Mouse (Mus musculus) limb, embryonic 15.5 days (tissue): ENCODE results near the gene Tmod2. TPM values are rescaled to one million over a fixed set of nuclear protein-coding genes. Genes with fewer than 3 reads are reported as not detected.
"Not testable (repeated sequence)": the region's sequence is repeated elsewhere in the genome, so short reads cannot be mapped to it uniquely, and the experiment has no call there.

Source experiments
- ATAC-seq: fragments of 200-750 bp; cut with Nextera tagmentation; 2 replicates; pipeline ENCODE4 v1.8.0; 2017; ENCODE audit warnings: low read depth, moderate TSS enrichment; ENCODE audit not compliant: insufficient number of reproducible peaks, low FRiP score, low TSS enrichment
- H3K27ac ChIP-seq: fragments of 300-500 bp; sonication (generic); 2 replicates; pipeline ENCODE4 v1.5.1; 2015; ENCODE audit warnings: moderate library complexity, mild to moderate bottlenecking, inconsistent platforms
- H3K27me3 ChIP-seq: fragments of 300-500 bp; sonication (generic); 2 replicates; pipeline ENCODE4 v1.6.1; 2015; ENCODE audit warnings: inconsistent platforms
- H3K36me3 ChIP-seq: fragments of 300-500 bp; sonication (generic); 2 replicates; pipeline ENCODE4 v1.6.1; 2015; ENCODE audit warnings: inconsistent platforms
- H3K4me1 ChIP-seq: fragments of 300-500 bp; sonication (generic); 2 replicates; pipeline ENCODE4 v1.6.1; 2015; ENCODE audit warnings: inconsistent platforms
- H3K4me2 ChIP-seq: fragments of 300-500 bp; sonication (generic); 2 replicates; pipeline ENCODE4 v1.6.1; 2015; ENCODE audit warnings: mild to moderate bottlenecking, inconsistent platforms
- H3K4me3 ChIP-seq: fragments of 300-500 bp; sonication (generic); 2 replicates; pipeline ENCODE4 v1.5.1; 2015; ENCODE audit warnings: mild to moderate bottlenecking, inconsistent platforms
- H3K9ac ChIP-seq: fragments of 300-500 bp; sonication (generic); 2 replicates; pipeline ENCODE4 v1.6.1; 2015; ENCODE audit warnings: inconsistent platforms
- H3K9me3 ChIP-seq: fragments of 300-500 bp; sonication (generic); 2 replicates; pipeline ENCODE4 v1.6.1; 2016; ENCODE audit warnings: inconsistent platforms
- WGBS: fragments of 180-500 bp; shearing (Covaris S2); methylation state at CpG from one replicate; pipeline ENCODE4 v1.1.7; 2015; 5-methylcytosine and 5-hydroxymethylcytosine counted together
- polyA plus RNA-seq: library from polyadenylated mRNA; unstranded; fragments of >200 nt; fragmentation: Nextera tagmentation; extraction: Ambion mirVana; gene quantifications from 2 replicates; pipeline ENCODE4 v1.2.1, GENCODE M21; 2015

Tmod2 gene
- polyA plus RNA-seq: 21.8 and 27.4 TPM in 2 replicates

- ATAC-seq: peak; percentile 80
- peak within 1 kb of the TSS; percentile 47 for H3K9ac ChIP-seq
- H3K36me3 ChIP-seq: no peaks in the 10 kb centered on the region
- peaks cover 6% of the 10 kb centered on the region; the same call in 1 of the 2 replicates for H3K4me1 ChIP-seq
- H3K9me3 ChIP-seq: no peaks in the 10 kb centered on the region
- WGBS: under 1% methylated on average over 74 of the region's 74 CpGs
- H3K27me3 ChIP-seq: 0 out of 2 replicates have a peak, but pooled peaks cover 7% of the 10 kb centered on the region
- peak within 1 kb of the TSS; percentile 74 for H3K4me3 ChIP-seq
- peak within 1 kb of the TSS; percentile 97 for H3K4me2 ChIP-seq
- no peak within 1 kb of the TSS for H3K27ac ChIP-seq
Observed at GRCm38 (mm10) chr9:75610571-75611493, at the start of gene Tmod2. Tmod2 (minus strand) TSS chr9:75611325.

- WGBS: 86% methylated on average over 8 of the region's 8 CpGs
- H3K4me3 ChIP-seq: no peak overlapping the region
- no peaks in the 10 kb centered on the region for H3K27me3 ChIP-seq
- no peak overlapping the region for H3K4me2 ChIP-seq
- H3K27ac ChIP-seq: no peak overlapping the region
- no peak for ATAC-seq
- H3K36me3 ChIP-seq: no peaks in the 10 kb centered on the region
- H3K4me1 ChIP-seq: no peaks in the 10 kb centered on the region
- H3K9ac ChIP-seq: no peak overlapping the region
- no peaks in the 10 kb centered on the region for H3K9me3 ChIP-seq
Observed at GRCm38 (mm10) chr9:75660917-75661316, 49.8 kb upstream of the Tmod2 start.

GRCm38 (mm10) chr9:75656456-75656855 is 45.3 kb upstream of the Tmod2 start:
- not testable (repeated sequence) for H3K27me3 ChIP-seq, H3K9me3 ChIP-seq, H3K27ac ChIP-seq, ATAC-seq, H3K4me2 ChIP-seq, H3K36me3 ChIP-seq, H3K4me3 ChIP-seq, H3K4me1 ChIP-seq, H3K9ac ChIP-seq
- 48% methylated on average over 3 of the region's 3 CpGs for WGBS

- no peaks in the 10 kb centered on the region for H3K27me3 ChIP-seq
- H3K4me2 ChIP-seq: no peak overlapping the region
- peaks cover 7% of the 10 kb centered on the region for H3K4me1 ChIP-seq
- no peaks in the 10 kb centered on the region for H3K9me3 ChIP-seq
- peak; percentile 72 for ATAC-seq
- 28% methylated on average over 12 of the region's 12 CpGs for WGBS
- H3K4me3 ChIP-seq: no peak overlapping the region
- H3K27ac ChIP-seq: peak overlapping the region; percentile 77
- H3K36me3 ChIP-seq: no peaks in the 10 kb centered on the region
- H3K9ac ChIP-seq: no peak overlapping the region
Observed at GRCm38 (mm10) chr9:75653981-75654911, 43.1 kb upstream of the Tmod2 start.

- Histone ChIP-seq H3K36me3 (peaks cover 3% of the 10 kb centered on the region; the same call in 1 of the 2 replicates), H3K9ac (no peak overlapping the region), H3K27me3 (no peaks in the 10 kb centered on the region), H3K9me3 (no peaks in the 10 kb centered on the region; the same call in 1 of the 2 replicates), H3K4me3 (no peak overlapping the region), H3K27ac (no peak overlapping the region), H3K4me2 (no peak overlapping the region), H3K4me1 (no peaks in the 10 kb centered on the region)
- WGBS: 55% methylated on average over 3 of the region's 3 CpGs
- ATAC-seq: no peak
Observed at GRCm38 (mm10) chr9:75645405-75645804, 34.3 kb upstream of the Tmod2 start.

GRCm38 (mm10) chr9:75634226-75634625 is 23.1 kb upstream of the Tmod2 start:
- Histone ChIP-seq H3K36me3 (0 out of 2 replicates have a peak, but pooled peaks cover 5% of the 10 kb centered on the region), H3K4me2 (no peak overlapping the region), H3K4me1 (0 out of 2 replicates have a peak, but pooled peaks cover 8% of the 10 kb centered on the region), H3K27ac (no peak overlapping the region), H3K9ac (no peak overlapping the region), H3K4me3 (no peak overlapping the region), H3K27me3 (no peaks in the 10 kb centered on the region), H3K9me3 (no peaks in the 10 kb centered on the region)
- no peak for ATAC-seq
- WGBS: 83% methylated on average over 4 of the region's 4 CpGs

- Histone ChIP-seq H3K4me2 (no peak overlapping the region), H3K4me1 (0 out of 2 replicates have a peak, but pooled peaks cover 8% of the 10 kb centered on the region), H3K27ac (no peak overlapping the region), H3K4me3 (no peak overlapping the region), H3K9me3 (no peaks in the 10 kb centered on the region), H3K27me3 (no peaks in the 10 kb centered on the region), H3K9ac (no peak overlapping the region), H3K36me3 (0 out of 2 replicates have a peak, but pooled peaks cover 5% of the 10 kb centered on the region)
- WGBS: 67% methylated on average over 8 of the region's 8 CpGs
- ATAC-seq: no peak
Observed at GRCm38 (mm10) chr9:75633603-75634002, 22.5 kb upstream of the Tmod2 start.

- Histone ChIP-seq H3K9ac (no peak overlapping the region), H3K4me1 (0 out of 2 replicates have a peak, but pooled peaks cover 8% of the 10 kb centered on the region), H3K27me3 (no peaks in the 10 kb centered on the region), H3K9me3 (no peaks in the 10 kb centered on the region), H3K4me3 (no peak overlapping the region), H3K27ac (no peak overlapping the region), H3K36me3 (0 out of 2 replicates have a peak, but pooled peaks cover 5% of the 10 kb centered on the region), H3K4me2 (no peak overlapping the region)
- WGBS: 55% methylated on average over 1 of the region's 1 CpGs
- ATAC-seq: no peak
Observed at GRCm38 (mm10) chr9:75632902-75633301, 21.8 kb upstream of the Tmod2 start.

GRCm38 (mm10) chr9:75632111-75632510 is 21.0 kb upstream of the Tmod2 start:
- 0 out of 2 replicates have a peak overlapping the region, but pooled peaks have one; percentile 4 for H3K27ac ChIP-seq
- no peak overlapping the region for H3K4me2 ChIP-seq
- H3K27me3 ChIP-seq: no peaks in the 10 kb centered on the region
- H3K4me3 ChIP-seq: no peak overlapping the region
- no peak for ATAC-seq
- 28% methylated on average over 10 of the region's 10 CpGs for WGBS
- no peaks in the 10 kb centered on the region for H3K9me3 ChIP-seq
- H3K4me1 ChIP-seq: peaks cover 11% of the 10 kb centered on the region; the same call in 1 of the 2 replicates
- H3K9ac ChIP-seq: no peak overlapping the region
- H3K36me3 ChIP-seq: 0 out of 2 replicates have a peak, but pooled peaks cover 2% of the 10 kb centered on the region

- no peak overlapping the region for H3K4me3 ChIP-seq
- no peaks in the 10 kb centered on the region for H3K9me3 ChIP-seq
- WGBS: 79% methylated on average over 8 of the region's 8 CpGs
- H3K9ac ChIP-seq: no peak overlapping the region
- no peaks in the 10 kb centered on the region for H3K27me3 ChIP-seq
- ATAC-seq: no peak
- H3K36me3 ChIP-seq: no peaks in the 10 kb centered on the region
- no peak overlapping the region for H3K4me2 ChIP-seq
- H3K4me1 ChIP-seq: peaks cover 17% of the 10 kb centered on the region; the same call in 1 of the 2 replicates
- H3K27ac ChIP-seq: no peak overlapping the region
Observed at GRCm38 (mm10) chr9:75630823-75631454, 19.8 kb upstream of the Tmod2 start.

- Histone ChIP-seq H3K4me3 (peak overlapping the region; percentile 78), H3K4me2 (peak overlapping the region; percentile 80), H3K9ac (peak overlapping the region; percentile 92), H3K36me3 (no peaks in the 10 kb centered on the region), H3K27me3 (no peaks in the 10 kb centered on the region), H3K27ac (peak overlapping the region; percentile 91), H3K4me1 (peaks cover 14% of the 10 kb centered on the region), H3K9me3 (no peaks in the 10 kb centered on the region)
- ATAC-seq: no peak
- 1% methylated on average over 14 of the region's 14 CpGs for WGBS
Observed at GRCm38 (mm10) chr9:75626308-75626604, 15.1 kb upstream of the Tmod2 start.
